Mouse (Mus musculus): ENCODE results near the gene Nostrin.

- TF ChIP-seq CTCF (IDR thresholded peaks at IDR 0.05 in 2 of 3, conservative IDR thresholded peaks at IDR 0.05 in 1 of 3; ENCODE audit: control insufficient read depth in 1 of 3, insufficient read depth in 1 of 3, low read depth in 2 of 3, low read length in 3 of 3, poor library complexity in 1 of 3, severe bottlenecking in 1 of 3) (no peak), POLR2A (IDR thresholded peaks at IDR 0.05; ENCODE audit: control insufficient read depth in 1 of 2, insufficient read depth in 1 of 2, low read depth in 1 of 2, low read length in 2 of 2, poor library complexity in 1 of 2) (no peak), CHD2 (IDR thresholded peaks at IDR 0.05; ENCODE audit: low read length) (no peak), TBP (IDR thresholded peaks at IDR 0.05; ENCODE audit: low read depth, low read length) (no peak), GATA1 (IDR thresholded peaks at IDR 0.05; ENCODE audit: low read depth, low read length) (no peak), MEF2A (IDR thresholded peaks at IDR 0.05; ENCODE audit: extremely low read depth, insufficient replicate concordance, low read depth, low read length, poor library complexity, severe bottlenecking) (no peak), MYC (IDR thresholded peaks at IDR 0.05; ENCODE audit: low read depth, low read length) (no peak), EP300 (IDR thresholded peaks at IDR 0.05; ENCODE audit: low read depth in 1 of 2, low read length in 2 of 2) (no peak), CHD1 (IDR thresholded peaks at IDR 0.05; ENCODE audit: low read depth, low read length) (no peak), NRF1 (IDR thresholded peaks at IDR 0.05; ENCODE audit: insufficient read depth, low read depth, low read length, poor library complexity, severe bottlenecking) (no peak), USF1 (IDR thresholded peaks at IDR 0.05; ENCODE audit: low read depth, low read length) (no peak), MAZ (IDR thresholded peaks at IDR 0.05; ENCODE audit: low read depth, low read length) (no peak), ETS1 (IDR thresholded peaks at IDR 0.05; ENCODE audit: low read depth, low read length) (no peak)
These were observed 87.2 kb downstream of the Nostrin start for GRCm38 (mm10) chr2:69222815-69223214.
